Mouse (Mus musculus) heart, postnatal 0 days (tissue): Measurements from ENCODE around the gene Klhl33.

Experiments used
- CTCF ChIP-seq: IDR thresholded peaks from 2 replicates; pipeline ENCODE4 v1.5.1; 2016; ENCODE audit warnings: antibody characterized with exemption, control low read depth, low read depth
- EP300 ChIP-seq: IDR thresholded peaks from 2 replicates; pipeline ENCODE4 v1.6.1; 2016; ENCODE audit warnings: antibody characterized with exemption, low read depth

DNA sequence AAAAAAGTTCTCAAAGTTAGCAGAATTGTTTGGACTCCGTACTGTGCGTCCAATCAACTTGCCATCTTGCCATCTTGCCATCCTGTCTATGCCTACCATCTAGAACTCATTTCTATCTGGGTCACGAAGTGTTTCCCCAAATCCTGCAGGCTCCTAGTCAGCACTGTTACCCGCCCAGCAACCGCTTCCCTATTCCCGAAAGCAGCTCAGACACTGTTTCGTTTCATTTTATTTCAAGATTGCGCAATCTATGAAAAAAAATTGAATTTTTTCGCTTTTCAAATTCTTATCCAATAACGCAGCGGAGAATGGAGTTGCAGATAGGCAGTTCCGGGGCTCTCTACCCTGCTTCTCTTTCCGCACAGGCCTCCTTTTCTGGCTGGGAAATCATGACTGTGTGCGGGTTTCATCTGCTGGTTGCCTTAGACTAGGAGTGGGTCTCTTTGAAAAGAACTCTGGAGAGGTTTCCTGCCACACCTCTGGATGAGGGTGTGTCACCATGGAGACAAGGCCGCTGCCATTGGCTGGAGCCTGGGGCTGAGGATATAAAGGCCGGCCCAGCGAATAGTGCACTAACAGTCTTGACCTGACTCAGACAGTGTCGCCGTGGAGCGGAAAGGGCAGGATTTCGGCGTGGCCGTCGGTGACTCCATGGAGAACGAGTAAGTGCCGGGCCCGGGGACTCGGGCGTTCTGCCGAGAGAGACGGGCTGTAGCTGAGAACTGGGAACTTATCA is 46.8 kb upstream of the Klhl33 start, which contains the start of gene Gm49342:
- TF ChIP-seq CTCF = peak; percentile 36
- no peak for TF ChIP-seq EP300
